Mouse (Mus musculus) 416B (cell line): ENCODE measurements at regions not wholly inside any gene's neighbourhood (a gene's known extent, or its start where the extent isn't known, plus 50 kb on each side); places are given as distances from the start of the nearest gene placed in this dataset.

Experiments used
- DNase-seq: peaks from one replicate; pipeline ENCODE4 v3.0.0; 2011; ENCODE audit warnings: low read depth

DNA sequence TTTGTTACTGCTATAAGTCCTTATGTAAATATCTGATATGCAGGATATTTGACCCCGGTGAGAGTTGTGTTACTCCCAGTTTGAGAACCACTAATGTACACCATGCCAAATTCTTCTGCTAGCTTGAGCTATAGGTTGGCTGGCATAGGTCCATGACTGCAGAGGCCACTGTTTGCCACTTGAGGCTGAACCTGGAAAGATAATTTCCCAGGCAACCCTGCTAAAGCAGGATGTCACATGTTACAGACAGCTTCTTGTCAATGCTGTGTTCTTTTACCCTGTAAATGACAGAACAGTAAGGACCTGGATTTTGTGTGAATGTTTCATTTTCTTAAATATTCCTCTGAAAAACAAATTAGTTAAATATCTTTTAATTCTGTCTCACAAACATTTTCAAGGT lies 56.2 kb downstream of the Ube2dnl2 start:
- DNase-seq = peak; percentile 7

DNA sequence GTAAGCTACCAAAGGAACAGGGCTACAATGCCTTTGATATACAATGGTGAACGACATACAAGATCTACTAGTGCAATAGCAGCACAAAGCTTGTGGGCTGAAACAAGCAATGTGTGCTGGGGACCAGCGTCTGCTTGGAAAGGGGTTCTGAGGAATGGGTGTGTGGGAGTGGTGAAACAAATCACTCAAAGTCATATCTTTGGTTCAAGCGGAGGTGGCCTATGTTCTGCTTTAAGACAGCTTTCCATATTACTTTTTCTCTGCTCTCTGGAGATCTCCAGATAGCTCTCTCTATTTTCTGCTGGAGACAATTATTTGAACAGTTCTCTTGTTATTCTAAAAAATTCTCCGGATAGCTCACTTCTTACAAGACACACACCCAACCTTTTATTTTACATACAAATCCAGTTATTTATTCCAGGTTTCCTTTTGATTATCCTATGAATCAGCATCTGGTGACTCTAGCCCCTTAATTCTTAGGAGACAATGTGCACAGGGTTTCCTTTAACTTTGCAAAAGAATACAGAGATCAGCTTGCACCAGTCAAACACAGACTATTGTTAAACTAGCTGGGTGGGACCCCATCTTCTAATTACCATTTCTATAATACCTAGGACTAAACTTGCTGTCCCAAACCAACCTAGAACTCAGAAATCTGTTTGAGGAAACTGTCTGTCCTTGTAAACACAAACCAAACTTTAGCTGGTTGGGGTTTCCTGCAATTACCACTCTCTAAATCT lies 67.4 kb downstream of the Ube2dnl2 start:
- no peak for DNase-seq

DNA sequence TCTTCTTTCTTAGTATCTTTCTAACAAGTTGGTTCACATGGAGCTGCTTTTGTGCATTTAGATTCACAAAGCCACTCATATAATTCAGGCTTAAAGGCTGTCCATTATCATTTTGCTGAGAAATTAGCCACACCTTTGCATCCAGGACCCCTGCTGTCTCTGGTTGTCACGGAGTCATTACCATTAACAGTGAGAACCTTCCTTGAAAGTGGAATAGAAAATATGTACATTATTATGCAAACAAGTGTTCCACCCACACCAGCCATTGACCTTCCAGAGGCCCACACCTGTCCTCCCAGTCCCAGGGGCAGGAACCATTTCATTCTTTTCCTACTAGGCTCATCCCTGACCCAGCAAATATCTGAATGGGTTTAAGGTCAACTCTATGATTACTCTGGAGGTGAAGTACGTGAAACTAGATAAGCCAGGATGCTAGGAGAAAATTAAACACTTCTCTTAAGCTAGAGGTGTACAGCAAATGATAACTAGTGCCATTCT lies 68.0 kb downstream of the Ube2dnl2 start:
- no peak for DNase-seq
